Mouse (Mus musculus) ES-E14 (cell line): Measurements from ENCODE around the gene Gm17720.

Experiments
- CHD2 ChIP-seq: IDR thresholded peaks from 2 replicates; pipeline ENCODE4 v1.6.1; 2014; ENCODE audit warnings: mild to moderate bottlenecking, low read depth, low read length, inconsistent platforms
- HCFC1 ChIP-seq: IDR thresholded peaks from 2 replicates; pipeline ENCODE4 v1.6.1; 2012; ENCODE audit warnings: low read length, inconsistent platforms, borderline replicate concordance; ENCODE audit not compliant: insufficient read depth
- MAFK ChIP-seq: IDR thresholded peaks from 2 replicates; pipeline ENCODE4 v1.6.1; 2014; ENCODE audit warnings: mild to moderate bottlenecking, low read depth, low read length, inconsistent platforms; ENCODE audit not compliant: insufficient read depth
- ZC3H11A ChIP-seq: IDR thresholded peaks from 2 replicates; pipeline ENCODE4 v1.6.1; 2012; ENCODE audit warnings: low read depth, mild to moderate bottlenecking, inconsistent platforms, low read length, borderline replicate concordance
- ZNF384 ChIP-seq: IDR thresholded peaks from 2 replicates; pipeline ENCODE4 v1.6.1; 2012; ENCODE audit warnings: low read depth, low read length, inconsistent platforms

GRCm38 (mm10) chr8:110051208-110051607 lies 51.3 kb downstream of the Gm17720 start:
- TF ChIP-seq ZC3H11A (no peak), HCFC1 (no peak), MAFK (no peak), CHD2 (no peak), ZNF384 (no peak)
